Mouse (Mus musculus): ENCODE measurements around the gene Ctnnd2. TPM values are rescaled to one million over a fixed set of nuclear protein-coding genes. Genes with fewer than 3 reads are reported as not detected.

Ctnnd2 gene
- polyA plus RNA-seq, 1 experiment: 0.02 TPM

GRCm38 (mm10) chr15:30550956-30551355 lies 378.6 kb downstream of the Ctnnd2 start:
- H3K4me2 ChIP-seq (ENCODE audit: low read depth): no peak overlapping the region
- no peak for TF ChIP-seq MYOG (IDR thresholded peaks at IDR 0.05; ENCODE audit: control insufficient read depth in 1 of 3, insufficient read depth in 1 of 3, insufficient read length in 2 of 3, low read depth in 2 of 3)
- no peaks in the 10 kb centered on the region for H3K27me3 ChIP-seq (ENCODE audit: control insufficient read depth, insufficient read depth, insufficient read length)
- no peaks in the 10 kb centered on the region for H3K79me2 ChIP-seq (ENCODE audit: control insufficient read depth, insufficient read depth)
- no peaks in the 10 kb centered on the region for H3K36me3 ChIP-seq (ENCODE audit: control insufficient read depth, insufficient read depth)
- H3K4me3 ChIP-seq: no peak overlapping the region
- no peak overlapping the region for H3ac ChIP-seq (ENCODE audit: control insufficient read depth, insufficient read length)

GRCm38 (mm10) chr15:30553910-30554406 lies 381.6 kb downstream of the Ctnnd2 start:
- Histone ChIP-seq H3K79me2 (ENCODE audit: control insufficient read depth, insufficient read depth) (no peaks in the 10 kb centered on the region), H3K27me3 (ENCODE audit: control insufficient read depth, insufficient read depth, insufficient read length) (no peaks in the 10 kb centered on the region), H3K36me3 (ENCODE audit: control insufficient read depth, insufficient read depth) (no peaks in the 10 kb centered on the region), H3ac (ENCODE audit: control insufficient read depth, insufficient read length) (no peak overlapping the region), H3K4me3 (no peak overlapping the region), H3K4me2 (ENCODE audit: low read depth) (no peak overlapping the region)
- TF ChIP-seq POLR2AphosphoS2 (IDR thresholded peaks at IDR 0.05; ENCODE audit: insufficient read length, low read depth): no peak
- no peak for TF ChIP-seq MAX (IDR thresholded peaks at IDR 0.05; ENCODE audit: low read depth)
- TF ChIP-seq TCF3 (IDR thresholded peaks at IDR 0.05; ENCODE audit: insufficient read length, low read depth): no peak
- no peak for TF ChIP-seq POLR2A (IDR thresholded peaks at IDR 0.05; ENCODE audit: insufficient read length, low read depth)
- TF ChIP-seq MYOD1 (IDR thresholded peaks at IDR 0.05; ENCODE audit: control insufficient read depth in 1 of 3, insufficient read length in 2 of 3, low read depth in 2 of 3): no peak
- TF ChIP-seq MYOG (IDR thresholded peaks at IDR 0.05; ENCODE audit: control insufficient read depth in 1 of 3, insufficient read depth in 1 of 3, insufficient read length in 2 of 3, low read depth in 2 of 3): no peak
- TF ChIP-seq SRF (IDR thresholded peaks at IDR 0.05; ENCODE audit: control insufficient read depth, insufficient read length, low read depth): no peak
- TF ChIP-seq E2F4 (IDR thresholded peaks at IDR 0.05; ENCODE audit: insufficient read depth): no peak

GRCm38 (mm10) chr15:30555787-30556186 lies 383.4 kb downstream of the Ctnnd2 start:
- no peaks in the 10 kb centered on the region for H3K79me2 ChIP-seq (ENCODE audit: control insufficient read depth, insufficient read depth)
- H3K36me3 ChIP-seq (ENCODE audit: control insufficient read depth, insufficient read depth): no peaks in the 10 kb centered on the region
- H3K27me3 ChIP-seq (ENCODE audit: control insufficient read depth, insufficient read depth, insufficient read length): no peaks in the 10 kb centered on the region
- no peak overlapping the region for H3ac ChIP-seq (ENCODE audit: control insufficient read depth, insufficient read length)
- TF ChIP-seq TCF12 (IDR thresholded peaks at IDR 0.05; ENCODE audit: insufficient read depth, poor library complexity, severe bottlenecking) (no peak), REST (IDR thresholded peaks at IDR 0.05; ENCODE audit: insufficient read depth, insufficient read length) (no peak), USF1 (IDR thresholded peaks at IDR 0.05; ENCODE audit: low read depth) (no peak), SRF (IDR thresholded peaks at IDR 0.05; ENCODE audit: control insufficient read depth, insufficient read length, low read depth) (no peak), TCF3 (IDR thresholded peaks at IDR 0.05; ENCODE audit: insufficient read length, low read depth) (no peak), MYOG (IDR thresholded peaks at IDR 0.05; ENCODE audit: control insufficient read depth in 1 of 3, insufficient read depth in 1 of 3, insufficient read length in 2 of 3, low read depth in 2 of 3) (no peak), CEBPB (IDR thresholded peaks at IDR 0.05; ENCODE audit: insufficient read depth, poor library complexity, severe bottlenecking) (no peak), MYOD1 (IDR thresholded peaks at IDR 0.05; ENCODE audit: control insufficient read depth in 1 of 3, insufficient read length in 2 of 3, low read depth in 2 of 3) (no peak), POLR2A (IDR thresholded peaks at IDR 0.05; ENCODE audit: insufficient read length, low read depth) (no peak), POLR2AphosphoS2 (IDR thresholded peaks at IDR 0.05; ENCODE audit: insufficient read length, low read depth) (no peak), E2F4 (IDR thresholded peaks at IDR 0.05; ENCODE audit: insufficient read depth) (no peak), MAX (IDR thresholded peaks at IDR 0.05; ENCODE audit: low read depth) (no peak)
- no peak overlapping the region for H3K4me3 ChIP-seq
- H3K4me2 ChIP-seq (ENCODE audit: low read depth): no peak overlapping the region

GRCm38 (mm10) chr15:30562375-30562774 lies 390.0 kb downstream of the Ctnnd2 start:
- TF ChIP-seq USF1 (IDR thresholded peaks at IDR 0.05; ENCODE audit: low read depth) (no peak), MYOD1 (IDR thresholded peaks at IDR 0.05; ENCODE audit: control insufficient read depth in 1 of 3, insufficient read length in 2 of 3, low read depth in 2 of 3) (no peak), MAX (IDR thresholded peaks at IDR 0.05; ENCODE audit: low read depth) (no peak), REST (IDR thresholded peaks at IDR 0.05; ENCODE audit: insufficient read depth, insufficient read length) (no peak), MYOG (IDR thresholded peaks at IDR 0.05; ENCODE audit: control insufficient read depth in 1 of 3, insufficient read depth in 1 of 3, insufficient read length in 2 of 3, low read depth in 2 of 3) (no peak), SRF (IDR thresholded peaks at IDR 0.05; ENCODE audit: control insufficient read depth, insufficient read length, low read depth) (no peak), CEBPB (IDR thresholded peaks at IDR 0.05; ENCODE audit: insufficient read depth, poor library complexity, severe bottlenecking) (no peak), TCF12 (IDR thresholded peaks at IDR 0.05; ENCODE audit: insufficient read depth, poor library complexity, severe bottlenecking) (no peak), TCF3 (IDR thresholded peaks at IDR 0.05; ENCODE audit: insufficient read length, low read depth) (no peak), POLR2A (IDR thresholded peaks at IDR 0.05; ENCODE audit: insufficient read length, low read depth) (no peak), POLR2AphosphoS2 (IDR thresholded peaks at IDR 0.05; ENCODE audit: insufficient read length, low read depth) (no peak), E2F4 (IDR thresholded peaks at IDR 0.05; ENCODE audit: insufficient read depth) (no peak)
- Histone ChIP-seq H3K4me2 (ENCODE audit: low read depth) (no peak overlapping the region), H3K36me3 (ENCODE audit: control insufficient read depth, insufficient read depth) (no peaks in the 10 kb centered on the region), H3K4me3 (no peak overlapping the region), H3K27me3 (ENCODE audit: control insufficient read depth, insufficient read depth, insufficient read length) (no peaks in the 10 kb centered on the region), H3ac (ENCODE audit: control insufficient read depth, insufficient read length) (no peak overlapping the region), H3K79me2 (ENCODE audit: control insufficient read depth, insufficient read depth) (no peaks in the 10 kb centered on the region)

- Histone ChIP-seq H3K27me3 (ENCODE audit: control insufficient read depth, insufficient read depth, insufficient read length) (no peaks in the 10 kb centered on the region), H3K4me3 (no peak overlapping the region), H3ac (ENCODE audit: control insufficient read depth, insufficient read length) (no peak overlapping the region), H3K36me3 (ENCODE audit: control insufficient read depth, insufficient read depth) (no peaks in the 10 kb centered on the region), H3K79me2 (ENCODE audit: control insufficient read depth, insufficient read depth) (no peaks in the 10 kb centered on the region), H3K4me2 (ENCODE audit: low read depth) (no peak overlapping the region)
- no peak for TF ChIP-seq TCF3 (IDR thresholded peaks at IDR 0.05; ENCODE audit: insufficient read length, low read depth)
Observed at GRCm38 (mm10) chr15:30564594-30564993, 392.2 kb downstream of the Ctnnd2 start.
